Mouse (Mus musculus) forebrain, embryonic 16.5 days (tissue): ENCODE measurements at regions not wholly inside any gene's neighbourhood (a gene's known extent, or its start where the extent isn't known, plus 50 kb on each side); places are given as distances from the start of the nearest gene placed in this dataset.
"Not testable (repeated sequence)": the region's sequence is repeated elsewhere in the genome, so short reads cannot be mapped to it uniquely, and the experiment has no call there.

ENCODE experiments used
- ATAC-seq: fragments of 200-750 bp; cut with Nextera tagmentation; 2 replicates; pipeline ENCODE4 v1.8.0; 2017; ENCODE audit warnings: mild to moderate bottlenecking, moderate library complexity
- H3K27ac ChIP-seq: fragments of 300-500 bp; sonication (generic); 2 replicates; pipeline ENCODE4 v1.5.1; 2014; ENCODE audit warnings: low read length, control low read depth
- H3K27me3 ChIP-seq: fragments of 300-500 bp; sonication (generic); replicated peaks from 2 replicates; pipeline ENCODE4 v1.6.1; 2014; ENCODE audit warnings: low read length; ENCODE audit not compliant: control insufficient read depth, insufficient read depth
- H3K36me3 ChIP-seq: fragments of 300-500 bp; sonication (generic); 2 replicates; pipeline ENCODE4 v1.6.1; 2014; ENCODE audit not compliant: control insufficient read depth, insufficient read depth
- H3K4me1 ChIP-seq: fragments of 300-500 bp; sonication (generic); replicated peaks from 2 replicates; pipeline ENCODE4 v1.6.1; 2014; ENCODE audit warnings: low read length; ENCODE audit not compliant: control insufficient read depth, insufficient read depth
- H3K4me2 ChIP-seq: fragments of 300-500 bp; sonication (generic); 2 replicates; pipeline ENCODE4 v1.6.1; 2014; ENCODE audit warnings: mild to moderate bottlenecking, low read length, control low read depth
- H3K4me3 ChIP-seq: fragments of 300-500 bp; sonication (generic); replicated peaks from 2 replicates; pipeline ENCODE4 v1.5.1; 2014; ENCODE audit warnings: mild to moderate bottlenecking, low read length, control low read depth
- H3K9ac ChIP-seq: fragments of 300-500 bp; sonication (generic); replicated peaks from 2 replicates; pipeline ENCODE4 v1.6.1; 2014; ENCODE audit warnings: low read depth, low read length, control low read depth
- H3K9me3 ChIP-seq: fragments of 300-500 bp; sonication (generic); 2 replicates; pipeline ENCODE4 v1.6.1; 2016; ENCODE audit warnings: low read length; ENCODE audit not compliant: control insufficient read depth
- WGBS: fragments of 180-500 bp; shearing (Covaris S2); extraction: QIAGEN DNeasy Blood & Tissue Kit; methylation state at CpG from one replicate; pipeline ENCODE4 v1.1.7; 2014; 5-methylcytosine and 5-hydroxymethylcytosine counted together

GRCm38 (mm10) chr17:13547657-13548360 lies 193.4 kb downstream of the Tcp10c start:
- no peak overlapping the region for H3K4me3 ChIP-seq
- no peaks in the 10 kb centered on the region for H3K4me1 ChIP-seq
- H3K27ac ChIP-seq, result no peak overlapping the region
- H3K36me3 ChIP-seq, result no peaks in the 10 kb centered on the region
- H3K27me3 ChIP-seq, result no peaks in the 10 kb centered on the region
- 66% methylated on average over 12 of the region's 12 CpGs for WGBS
- H3K9ac ChIP-seq, result no peak overlapping the region
- ATAC-seq, result no peak
- H3K4me2 ChIP-seq, result no peak overlapping the region
- H3K9me3 ChIP-seq, result peaks cover 53% of the 10 kb centered on the region

- 0 out of 2 replicates have a peak, but pooled peaks cover under 1% of the 10 kb centered on the region for H3K4me1 ChIP-seq
- peak; percentile 54 for ATAC-seq
- no peaks in the 10 kb centered on the region for H3K36me3 ChIP-seq
- H3K9me3 ChIP-seq, result peaks cover 42% of the 10 kb centered on the region
- 55% methylated on average over 9 of the region's 9 CpGs for WGBS
- no peaks in the 10 kb centered on the region for H3K27me3 ChIP-seq
- H3K9ac ChIP-seq, result no peak overlapping the region
- H3K27ac ChIP-seq, result no peak overlapping the region
- H3K4me3 ChIP-seq, result no peak overlapping the region
- no peak overlapping the region for H3K4me2 ChIP-seq
These were observed 195.9 kb downstream of the Tcp10c start for GRCm38 (mm10) chr17:13549975-13550895.

- H3K9ac ChIP-seq, H3K36me3 ChIP-seq, ATAC-seq, H3K27me3 ChIP-seq, H3K4me3 ChIP-seq, H3K27ac ChIP-seq, H3K4me1 ChIP-seq, H3K4me2 ChIP-seq: not testable (repeated sequence)
- H3K9me3 ChIP-seq, result peaks cover 37% of the 10 kb centered on the region
These were observed 196.5 kb downstream of the Tcp10c start for GRCm38 (mm10) chr17:13550896-13551267.

GRCm38 (mm10) chr17:13551693-13552404 lies 197.5 kb downstream of the Tcp10c start:
- H3K4me2 ChIP-seq, ATAC-seq, H3K36me3 ChIP-seq, H3K27me3 ChIP-seq, H3K4me1 ChIP-seq, H3K9ac ChIP-seq, H3K27ac ChIP-seq, H3K4me3 ChIP-seq: not testable (repeated sequence)
- H3K9me3 ChIP-seq, result peaks cover 33% of the 10 kb centered on the region

GRCm38 (mm10) chr17:13552840-13553239 lies 198.5 kb downstream of the Tcp10c start:
- H3K9ac ChIP-seq, H3K27ac ChIP-seq, H3K4me2 ChIP-seq, H3K27me3 ChIP-seq, H3K4me1 ChIP-seq, H3K36me3 ChIP-seq, H3K4me3 ChIP-seq: not testable (repeated sequence)
- peaks cover 25% of the 10 kb centered on the region for H3K9me3 ChIP-seq
- peak; percentile 31 for ATAC-seq

GRCm38 (mm10) chr17:13555311-13556059 lies 201.1 kb downstream of the Tcp10c start:
- H3K4me2 ChIP-seq, H3K9me3 ChIP-seq, H3K27ac ChIP-seq, H3K4me3 ChIP-seq, H3K36me3 ChIP-seq, H3K9ac ChIP-seq, ATAC-seq, H3K27me3 ChIP-seq, H3K4me1 ChIP-seq: not testable (repeated sequence)
- WGBS, result 24% methylated on average over 9 of the region's 9 CpGs

- not testable (repeated sequence) for H3K27ac ChIP-seq, H3K9ac ChIP-seq, ATAC-seq, H3K9me3 ChIP-seq, H3K4me1 ChIP-seq, H3K4me3 ChIP-seq, H3K27me3 ChIP-seq, H3K4me2 ChIP-seq, H3K36me3 ChIP-seq
- 84% methylated on average over 16 of the region's 16 CpGs for WGBS
These were observed 201.8 kb downstream of the Tcp10c start for GRCm38 (mm10) chr17:13556060-13556660.

- no peaks in the 10 kb centered on the region for H3K9me3 ChIP-seq
- no peak overlapping the region for H3K27ac ChIP-seq
- 0 out of 2 replicates have a peak, but pooled peaks cover 4% of the 10 kb centered on the region for H3K4me1 ChIP-seq
- no peaks in the 10 kb centered on the region for H3K36me3 ChIP-seq
- 82% methylated on average over 3 of the region's 3 CpGs for WGBS
- no peaks in the 10 kb centered on the region for H3K27me3 ChIP-seq
- H3K4me2 ChIP-seq, result no peak overlapping the region
- no peak overlapping the region for H3K4me3 ChIP-seq
- H3K9ac ChIP-seq, result no peak overlapping the region
- ATAC-seq, result no peak
These were observed 201.5 kb upstream of the Afdn start for GRCm38 (mm10) chr17:13558863-13559262.
